Mouse (Mus musculus) urinary bladder, postnatal 10 days (tissue): Measurements from ENCODE around the gene Ppp1cc.
"Not testable (repeated sequence)": the region's sequence is repeated elsewhere in the genome, so short reads cannot be mapped to it uniquely, and the experiment has no call there.

Experiments used
- DNase-seq: peaks from one replicate; pipeline ENCODE4 v3.0.0; 2022; ENCODE audit warnings: low spot score

Ppp1cc gene

DNA sequence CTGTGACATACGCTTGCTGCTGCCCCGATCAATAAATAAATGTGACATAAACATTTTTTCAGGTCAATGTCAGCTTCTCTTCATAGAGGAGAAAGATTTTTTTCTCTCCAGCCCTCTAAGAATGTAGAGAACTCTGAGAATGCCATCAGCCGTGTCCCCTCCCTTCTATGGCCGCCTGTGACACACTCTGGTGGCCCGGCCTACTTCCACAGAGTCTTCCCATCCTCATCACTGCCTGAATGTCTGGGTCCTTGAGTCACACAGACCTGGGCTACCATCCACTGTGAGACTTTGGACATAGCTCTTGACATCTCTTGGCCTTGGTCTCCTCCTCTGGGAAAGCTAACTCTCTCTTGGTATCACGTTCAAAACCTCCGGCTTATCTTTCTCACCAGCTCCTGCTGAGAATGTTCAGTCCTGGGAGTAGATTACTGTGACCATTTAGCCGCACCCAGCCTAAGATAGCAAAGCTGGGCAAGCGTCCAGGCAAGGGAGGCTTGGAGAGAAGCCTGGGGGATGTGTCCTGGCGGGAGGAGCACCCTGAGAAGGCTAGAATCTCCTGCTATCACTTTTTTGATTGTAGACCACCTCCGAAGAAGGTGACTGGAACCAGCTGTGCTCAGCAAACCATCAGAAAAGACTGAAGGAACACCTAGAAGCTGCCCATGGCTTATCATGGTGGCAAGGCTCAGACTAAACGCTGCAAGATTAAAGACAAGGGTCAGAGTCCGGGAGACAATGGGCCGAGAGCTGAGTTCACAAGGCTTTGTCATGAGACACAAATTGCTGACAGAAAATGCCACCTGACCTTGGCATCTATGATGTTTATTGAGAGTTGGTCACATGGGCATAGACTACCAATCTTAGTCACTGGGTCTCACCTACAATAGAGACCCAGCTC lies 21.3 kb upstream of the Ppp1cc start:
- no peak for DNase-seq

DNA sequence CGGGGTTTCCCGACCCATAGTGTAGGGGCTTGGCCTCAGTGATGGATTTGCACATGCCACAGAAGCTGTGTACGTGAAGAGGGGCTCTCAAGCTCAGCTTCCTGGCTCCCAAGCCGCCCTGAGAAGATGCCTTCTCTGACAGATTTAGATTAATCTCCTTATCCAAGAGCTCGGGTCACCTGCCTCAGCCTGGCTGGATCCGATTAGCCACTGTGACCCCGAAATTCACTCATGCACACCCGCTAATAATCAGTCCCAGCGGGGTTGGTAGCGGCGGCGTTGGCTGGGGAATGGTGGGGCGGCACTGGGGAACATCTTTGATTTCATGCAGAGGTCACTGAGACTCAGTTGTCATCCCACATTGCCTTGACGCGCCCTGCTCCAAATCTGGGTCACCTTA lies 19.2 kb upstream of the Ppp1cc start:
- DNase-seq, result no peak

DNA sequence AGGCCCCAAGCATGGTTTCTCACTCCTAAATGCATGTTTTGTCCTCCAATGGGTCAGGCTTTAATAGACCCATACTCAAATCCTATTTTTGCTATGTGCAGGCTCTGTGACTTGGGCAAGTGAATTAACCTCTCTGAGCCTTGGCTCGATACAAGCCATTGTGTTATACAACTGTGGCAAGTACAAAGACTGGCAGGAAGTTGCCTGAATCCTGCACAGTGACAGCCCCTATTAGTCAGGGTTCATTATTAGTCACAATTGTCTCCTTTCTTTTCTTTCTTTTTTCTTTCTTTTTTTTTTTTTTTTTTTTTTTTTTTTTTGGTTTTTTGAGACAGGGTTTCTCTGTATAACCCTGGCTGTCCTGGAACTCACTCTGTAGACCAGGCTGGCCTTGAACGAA lies 18.3 kb upstream of the Ppp1cc start:
- DNase-seq, result not testable (repeated sequence)

DNA sequence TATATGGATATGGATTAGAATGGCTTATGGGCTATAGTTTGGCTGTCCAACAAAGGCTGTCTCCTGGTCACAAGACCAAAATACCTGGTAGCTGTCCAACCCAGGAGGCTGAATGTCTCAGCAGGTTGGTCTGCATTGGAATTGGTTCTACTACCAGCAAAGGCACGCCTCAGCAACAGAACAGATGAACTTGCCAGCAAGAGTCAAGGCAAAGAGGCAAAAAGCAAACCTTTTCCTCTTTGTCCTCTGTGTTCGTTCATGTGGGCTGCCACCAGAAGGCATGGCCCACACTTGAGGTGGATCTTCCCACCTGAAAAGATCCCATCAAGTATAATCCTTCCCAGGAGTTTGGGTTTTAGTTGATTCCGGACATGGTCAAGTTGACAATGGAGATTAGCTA lies 17.4 kb upstream of the Ppp1cc start, which contains the start of gene Ccdc63:
Gene Ccdc63 (minus strand): TSS at position 101 of the 400 bp plus-strand sequence.
- DNase-seq, result no peak

DNA sequence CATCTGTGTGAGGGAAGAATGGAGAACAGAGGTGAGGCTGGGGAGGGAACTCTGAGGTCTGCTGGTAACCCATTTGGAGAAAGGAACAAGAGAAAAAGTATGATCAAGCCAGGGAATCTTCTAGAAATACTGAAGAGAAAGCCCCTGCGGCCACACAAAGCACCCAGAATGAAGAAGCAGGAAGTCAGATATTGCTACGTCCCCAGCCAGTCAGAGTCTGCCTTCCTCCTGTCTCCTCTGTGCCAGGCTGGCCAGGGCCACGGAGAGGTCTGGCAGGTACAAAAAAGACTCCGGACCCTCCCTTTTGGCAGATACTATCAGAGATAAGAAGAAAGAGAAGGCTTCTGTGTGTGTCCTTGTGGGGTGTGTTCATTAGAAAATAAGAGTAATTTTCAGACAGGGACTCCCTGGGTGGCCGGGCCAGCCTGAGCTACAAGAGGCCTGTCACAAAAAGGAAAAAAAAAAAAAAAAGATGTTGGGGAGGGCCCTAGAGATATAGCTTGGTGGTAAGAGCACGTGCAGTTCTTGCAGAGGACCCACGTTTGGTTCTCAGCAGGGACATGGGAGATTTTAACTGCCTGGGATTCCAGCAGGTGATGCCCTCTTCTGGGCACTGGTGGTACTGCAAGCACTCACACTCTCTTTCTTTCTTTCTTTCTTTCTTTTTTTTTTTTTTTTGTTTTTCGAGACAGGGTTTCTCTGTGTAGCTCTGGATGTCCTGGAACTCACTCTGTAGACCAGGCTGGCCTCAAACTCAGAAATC lies 15.7 kb upstream of the Ppp1cc start:
- no peak for DNase-seq

DNA sequence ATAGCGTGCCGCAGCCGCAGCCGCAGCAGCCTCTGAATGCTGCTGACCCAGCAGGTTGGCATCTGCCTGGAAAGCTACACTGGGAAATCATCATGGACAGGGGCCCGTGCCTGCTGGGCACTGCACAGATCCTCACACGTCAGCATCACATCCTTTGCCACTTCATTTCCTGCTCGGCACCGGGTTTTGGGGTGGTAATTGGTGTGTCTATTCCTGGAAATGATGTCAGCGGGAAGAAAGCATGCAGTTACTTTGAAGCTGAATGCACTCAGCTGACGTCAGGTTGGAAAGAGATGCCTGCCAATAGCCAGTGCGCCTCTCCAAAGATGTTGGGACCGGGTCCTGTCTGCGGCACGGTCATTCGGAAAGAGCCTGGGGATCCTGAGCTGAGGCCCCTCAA lies 14.5 kb upstream of the Ppp1cc start:
- no peak for DNase-seq

DNA sequence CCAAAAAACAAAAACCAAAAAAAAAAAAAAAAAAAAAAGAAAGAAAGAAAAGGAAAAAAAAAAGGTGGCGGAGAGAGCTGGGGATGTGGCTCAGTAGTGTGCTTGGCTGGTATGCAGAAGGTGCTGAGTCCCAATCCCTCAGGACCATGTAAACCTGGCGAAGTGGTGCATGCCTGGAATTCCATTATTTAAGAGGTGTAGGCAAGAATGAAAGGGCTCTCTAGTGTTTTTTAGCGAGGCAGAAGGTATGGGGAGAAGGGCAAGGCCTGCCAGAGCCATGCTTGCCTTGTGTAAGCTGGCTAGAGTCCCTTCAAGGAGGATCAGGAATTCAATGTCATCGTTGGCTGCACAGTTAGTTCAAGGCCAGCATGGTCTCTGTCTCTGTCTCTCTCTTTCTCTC lies 13.3 kb upstream of the Ppp1cc start:
- DNase-seq, result no peak

DNA sequence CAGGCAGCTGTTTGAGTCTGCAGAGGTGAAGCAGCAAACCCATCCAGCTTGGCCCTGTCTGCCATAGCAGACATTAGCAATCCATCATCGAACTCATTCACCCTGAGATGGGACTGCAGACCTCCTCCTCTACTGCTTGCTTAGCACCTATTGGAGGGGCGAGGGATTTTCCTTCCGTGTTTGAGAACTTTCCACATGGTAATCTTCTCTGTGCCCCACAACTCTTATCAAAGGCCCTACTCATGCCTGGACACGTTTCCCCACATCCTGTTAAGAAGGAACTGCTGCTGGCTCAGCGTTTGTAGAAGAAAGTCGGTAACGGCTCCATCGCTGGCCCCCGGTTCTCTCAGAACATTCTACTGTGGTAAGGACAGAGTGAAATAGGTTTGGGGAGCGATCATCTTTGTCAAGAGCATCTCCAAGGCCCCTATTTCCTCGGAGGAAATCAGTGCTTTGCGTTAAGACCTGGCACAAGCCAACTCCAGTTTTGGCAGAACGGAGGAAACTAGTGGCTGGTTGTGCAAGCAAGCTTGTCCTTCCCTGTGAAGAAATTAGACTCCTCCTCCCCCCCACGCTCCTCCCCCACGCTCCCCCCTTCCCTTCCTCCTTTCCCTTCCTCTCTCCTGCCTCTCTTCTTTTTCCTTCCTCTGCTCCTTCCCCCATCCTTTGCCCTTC lies 12.6 kb upstream of the Ppp1cc start:
- DNase-seq, result no peak

DNA sequence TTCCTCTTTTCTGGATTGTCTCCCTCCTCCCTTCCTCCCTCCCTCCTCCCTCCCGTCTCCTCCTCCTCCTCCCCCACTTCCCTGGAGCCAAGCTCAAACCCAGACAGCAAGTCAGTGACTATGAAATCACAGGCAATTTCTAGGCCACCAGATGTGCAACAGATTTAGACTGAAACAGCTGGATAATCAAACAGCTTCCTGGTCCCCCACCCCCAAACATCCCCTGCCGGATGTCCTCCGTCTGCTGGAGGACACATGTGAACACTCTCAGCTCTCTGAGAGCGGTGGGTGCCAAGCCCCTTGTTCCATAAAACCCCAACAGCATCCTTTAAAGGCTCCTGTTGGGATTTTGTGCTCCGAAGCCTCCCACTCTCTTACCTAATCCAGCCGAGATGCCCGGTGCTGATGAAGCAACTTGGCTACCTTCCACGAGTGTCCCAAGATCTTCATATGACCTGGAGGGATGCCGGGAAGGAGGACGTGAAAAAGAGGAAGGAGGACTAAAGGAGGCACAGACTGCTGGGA lies 12.0 kb upstream of the Ppp1cc start:
- no peak for DNase-seq

DNA sequence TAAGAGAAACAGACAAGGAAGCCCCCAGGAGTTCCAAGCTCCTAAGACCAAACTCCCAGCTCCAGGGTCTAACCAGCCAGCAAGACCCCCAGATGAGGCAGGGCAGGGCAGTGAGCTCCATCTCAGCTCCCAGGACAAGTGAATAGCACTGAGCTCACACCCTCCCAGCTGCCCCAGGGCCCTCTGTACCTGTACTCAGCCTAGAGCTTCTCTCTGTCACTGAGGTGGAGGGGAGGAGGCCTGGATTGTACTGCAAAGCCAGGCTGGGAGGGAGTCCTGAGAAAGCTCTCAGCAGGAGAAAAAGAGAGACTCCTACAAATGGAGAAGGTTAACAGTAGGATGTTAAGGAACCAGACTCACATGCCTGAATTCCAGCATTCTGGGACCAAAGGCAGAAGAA lies 11.5 kb upstream of the Ppp1cc start:
- no peak for DNase-seq

DNA sequence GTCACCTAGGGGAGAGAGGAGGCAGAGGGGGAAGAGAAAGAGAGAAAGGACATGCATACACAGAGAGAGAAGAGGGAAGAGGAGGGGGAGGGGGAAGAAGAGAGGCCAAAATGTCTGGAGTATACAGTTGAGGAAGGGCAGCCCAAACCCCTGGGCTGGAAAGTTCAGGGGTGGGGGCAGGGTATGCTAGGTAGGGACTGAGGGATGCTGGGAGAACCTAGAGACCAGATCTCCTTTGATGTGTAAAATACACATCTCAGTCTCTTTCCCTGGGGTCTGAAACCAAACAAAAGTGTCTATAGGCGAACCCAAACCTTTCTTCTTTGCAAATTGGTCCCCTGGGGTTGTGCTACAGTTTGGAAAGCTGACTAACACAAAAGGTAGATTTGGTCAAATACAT lies 10.0 kb upstream of the Ppp1cc start:
- no peak for DNase-seq

DNA sequence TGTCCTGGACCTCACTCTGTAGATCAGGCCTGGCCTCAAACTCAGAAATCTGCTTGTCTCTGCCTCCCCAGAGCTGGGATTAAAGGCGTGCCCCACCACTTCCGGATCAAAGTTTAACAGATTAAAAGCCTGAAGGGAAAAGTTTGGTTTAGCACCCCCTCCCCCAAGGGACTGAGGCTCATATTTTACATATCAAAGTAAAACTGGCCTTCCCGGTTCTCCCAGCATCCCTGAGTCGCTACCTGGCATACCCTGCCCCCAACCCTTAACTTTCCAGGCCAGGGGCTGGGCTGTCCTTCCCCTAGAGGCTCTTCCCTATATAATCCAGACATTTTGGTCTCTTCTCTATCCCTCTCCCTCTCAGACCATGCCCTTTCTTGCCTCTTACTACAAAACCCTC lies 8.8 kb upstream of the Ppp1cc start:
- no peak for DNase-seq

DNA sequence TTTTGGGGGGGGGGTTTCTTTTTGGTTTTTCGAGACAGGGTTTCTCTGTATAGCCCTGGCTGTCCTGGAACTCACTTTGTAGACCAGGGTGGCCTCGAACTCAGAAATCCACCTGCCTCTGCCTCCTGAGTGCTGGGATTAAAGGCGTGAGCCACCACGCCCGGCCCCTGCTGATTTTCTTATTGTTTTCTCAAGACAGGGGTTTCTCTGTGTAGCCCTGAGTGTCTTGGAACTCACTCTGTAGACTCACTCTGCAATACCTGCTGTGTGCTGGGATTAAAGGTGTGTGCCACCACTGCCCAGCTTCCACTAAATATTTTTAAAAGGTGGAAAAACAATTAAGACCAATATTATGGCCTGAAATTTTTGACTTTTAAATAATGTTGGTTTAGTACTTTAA lies 5.6 kb upstream of the Ppp1cc start:
- not testable (repeated sequence) for DNase-seq

DNA sequence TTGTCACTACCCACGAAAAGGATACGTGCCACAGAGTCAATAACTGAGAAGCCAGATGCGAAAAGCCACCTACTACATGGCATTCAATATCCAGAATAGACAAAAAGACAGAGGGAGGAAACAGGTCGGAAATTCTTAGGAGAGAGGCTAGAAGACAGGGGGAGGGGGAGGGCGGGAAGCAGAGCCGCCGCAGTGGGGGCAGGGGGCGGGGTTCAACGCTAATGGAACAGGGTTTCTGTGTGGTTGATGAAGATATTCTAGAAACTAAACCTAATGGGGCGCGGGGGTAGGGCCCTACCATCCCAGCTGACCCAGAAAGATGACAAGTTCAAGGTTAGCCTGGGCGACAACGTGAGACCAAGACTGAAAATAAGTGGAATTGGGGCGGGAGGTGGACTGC lies 4.1 kb upstream of the Ppp1cc start:
- DNase-seq, result no peak

DNA sequence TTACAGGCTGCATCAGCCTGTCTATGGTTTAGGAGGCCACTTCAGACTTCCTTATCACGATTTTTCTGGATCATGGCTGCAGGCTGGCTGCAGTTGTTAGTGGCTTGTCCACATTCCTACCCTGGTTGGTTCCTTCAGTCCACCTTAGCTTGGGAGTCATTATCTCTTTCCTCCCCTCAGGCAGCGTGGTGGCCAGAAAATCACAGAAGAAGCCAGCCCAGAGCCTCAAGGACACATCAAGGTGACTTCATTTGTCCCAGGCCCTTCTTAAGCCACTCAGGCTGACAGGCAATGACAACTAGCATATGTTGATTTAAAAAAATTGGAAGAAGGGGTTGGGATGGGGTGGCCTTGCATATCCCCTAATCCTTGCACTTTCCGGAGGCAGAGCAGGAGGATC lies 3.3 kb upstream of the Ppp1cc start:
- DNase-seq, result no peak

DNA sequence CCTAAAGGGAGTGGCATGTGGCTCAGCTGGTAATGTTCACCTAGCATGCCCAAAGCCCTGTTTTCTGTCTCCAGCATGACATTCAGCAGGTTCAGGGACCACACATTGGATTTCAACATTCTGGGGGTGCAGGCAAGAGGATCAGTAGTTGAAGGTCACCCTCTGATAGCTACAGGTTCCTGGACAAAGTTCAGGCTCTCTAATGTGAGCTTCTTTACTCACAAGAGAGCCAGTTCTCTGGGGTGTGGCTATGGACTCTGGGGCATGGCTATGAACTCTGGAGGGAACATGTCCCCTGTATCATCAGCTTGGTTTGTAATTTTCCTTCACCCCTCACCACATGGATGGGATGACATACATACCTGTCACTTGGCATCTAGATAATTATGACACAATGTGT lies 2.5 kb upstream of the Ppp1cc start:
- DNase-seq, result no peak

DNA sequence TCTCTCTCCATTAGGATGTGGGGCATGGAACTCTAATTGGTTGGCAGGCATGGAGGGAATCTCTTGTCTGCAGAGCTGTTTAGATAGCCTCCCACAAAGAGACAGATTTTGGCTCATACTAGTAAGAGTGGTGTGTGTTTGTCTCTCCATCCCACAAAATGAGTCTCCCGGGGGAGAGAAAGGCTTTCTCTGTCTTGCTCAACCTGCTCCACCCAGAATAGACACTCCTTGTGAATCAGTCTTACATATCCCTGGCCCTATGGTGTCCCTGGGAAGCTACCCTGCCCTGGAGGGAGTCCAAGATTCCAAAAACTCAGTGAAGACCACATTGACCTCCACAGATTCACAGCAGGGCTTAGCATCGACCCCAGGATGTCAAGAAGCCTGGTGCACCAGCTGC lies 1.6 kb upstream of the Ppp1cc start:
- DNase-seq, result no peak

DNA sequence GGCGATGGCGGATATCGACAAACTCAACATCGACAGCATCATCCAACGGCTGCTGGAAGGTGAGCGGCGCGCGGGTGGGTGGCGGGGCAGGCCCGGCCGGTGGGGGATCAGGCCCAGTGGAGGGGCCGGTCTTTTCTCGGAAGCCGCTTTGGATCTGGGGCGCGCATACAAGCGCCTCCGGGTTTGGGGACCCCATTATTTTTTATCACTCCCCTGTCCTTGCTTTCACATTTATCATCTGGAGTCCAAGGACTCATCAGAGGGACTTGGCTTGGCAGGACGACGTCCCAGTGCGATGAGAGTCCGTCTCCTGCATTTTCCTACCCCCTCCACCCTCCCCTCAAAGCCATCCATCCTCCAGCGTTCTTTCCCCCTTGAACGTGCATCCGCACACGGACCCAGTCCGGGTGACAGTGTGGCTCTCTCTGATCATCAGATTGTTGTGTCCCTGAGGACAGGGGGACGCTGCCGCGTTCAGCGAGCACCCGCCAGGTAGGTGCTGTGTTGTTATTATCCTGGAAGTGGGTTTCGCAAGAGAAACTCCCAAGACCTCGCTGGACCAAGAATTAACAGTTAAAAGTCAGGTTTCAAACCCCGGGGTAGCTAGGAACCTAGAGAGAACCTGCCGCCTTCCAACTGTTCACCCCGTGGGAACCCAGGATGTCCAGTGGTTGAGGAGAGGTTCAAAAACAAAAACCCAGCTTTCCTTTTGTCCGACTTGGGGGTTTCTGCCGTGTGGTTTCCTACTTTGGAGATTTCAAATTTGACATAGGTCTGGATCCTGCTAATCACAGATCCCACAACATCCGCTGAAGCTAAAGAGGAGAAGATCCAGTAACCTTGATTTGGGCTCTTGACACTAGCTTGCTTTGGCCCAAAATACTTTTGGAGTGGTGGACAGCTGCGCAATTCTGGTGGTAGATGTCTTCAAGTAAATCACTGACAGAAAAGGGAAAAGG lies 758 bp downstream of the Ppp1cc start:
- DNase-seq, result no peak

DNA sequence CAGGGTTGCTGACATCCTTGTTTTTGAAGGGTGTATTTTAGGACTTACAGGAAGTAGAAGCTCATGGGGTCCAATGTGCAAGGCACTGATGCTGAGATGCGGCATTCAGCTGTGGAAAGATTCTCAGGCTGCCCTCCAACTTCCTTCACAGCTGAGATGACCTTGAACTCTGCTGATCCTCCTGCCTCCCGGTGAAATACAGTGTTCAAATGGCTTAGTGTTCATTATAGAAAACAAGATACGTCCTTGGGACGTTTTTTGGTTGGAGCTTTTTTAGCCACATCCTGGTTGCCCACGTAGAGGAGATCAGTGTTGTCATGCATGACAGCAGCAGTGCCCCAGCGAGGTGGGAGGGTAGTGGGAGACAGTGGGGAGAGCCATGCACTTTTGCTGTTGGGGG lies 5.1 kb downstream of the Ppp1cc start:
- no peak for DNase-seq

DNA sequence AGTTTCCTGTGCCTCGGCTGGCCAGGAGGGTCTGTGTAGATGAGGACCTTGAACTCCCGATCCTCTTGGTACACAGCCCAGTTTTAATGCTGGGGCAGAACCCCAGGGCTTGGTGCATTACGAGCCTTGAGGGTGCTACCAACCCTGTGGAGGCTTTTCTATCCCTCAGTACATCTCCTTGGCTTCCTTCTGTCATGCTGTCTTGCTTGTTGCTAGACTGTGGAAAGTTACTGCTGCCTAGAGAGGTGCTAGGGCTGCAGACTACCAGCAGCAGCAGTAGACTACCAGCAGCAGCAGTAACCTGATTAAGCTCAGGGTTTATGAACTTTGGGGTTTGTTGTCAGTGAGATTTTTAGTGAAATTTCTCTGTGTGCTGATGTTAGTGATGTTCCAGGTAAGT lies 5.9 kb downstream of the Ppp1cc start:
- no peak for DNase-seq

DNA sequence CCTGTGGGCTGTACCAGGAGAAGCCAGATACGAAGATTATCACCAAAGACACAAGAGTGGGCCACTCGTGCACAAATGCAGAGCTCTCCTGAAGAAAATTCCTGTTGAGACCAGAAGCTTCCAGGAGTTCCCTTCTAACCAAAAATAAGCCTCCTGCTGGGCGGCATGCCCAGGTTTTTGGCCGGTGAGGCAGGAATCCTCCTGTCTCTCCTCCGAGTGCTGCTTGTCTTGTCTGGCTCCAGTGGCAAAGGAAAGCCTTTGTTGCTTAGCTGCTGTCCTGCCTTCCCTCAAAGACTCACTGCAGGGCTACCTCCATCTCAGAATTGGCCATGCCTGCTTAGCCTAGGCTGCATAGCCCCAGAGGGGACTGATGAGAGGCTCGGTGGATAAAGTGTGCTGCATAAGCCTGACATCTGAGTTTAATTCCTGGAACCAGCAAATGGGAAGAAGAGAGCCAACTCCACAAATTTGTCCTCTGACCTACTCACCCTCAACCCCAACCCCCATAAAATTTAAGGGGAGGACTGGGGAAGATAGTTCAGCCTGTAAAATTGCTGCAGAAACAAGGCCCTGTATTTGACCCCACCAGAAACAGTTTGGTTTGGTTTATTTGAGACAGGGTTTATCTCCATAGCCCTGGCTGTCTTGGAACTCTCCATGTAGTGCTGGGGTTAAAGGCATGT lies 7.3 kb downstream of the Ppp1cc start:
- no peak for DNase-seq
